Mouse (Mus musculus): ENCODE data around the gene Cep295. TPM values are rescaled to one million over a fixed set of nuclear protein-coding genes. Genes with fewer than 3 reads are reported as not detected.
"Not testable (repeated sequence)": the region's sequence is repeated elsewhere in the genome, so short reads cannot be mapped to it uniquely, and the experiment has no call there.

The Cep295 gene
- polyA plus RNA-seq, 1 experiment from 2014 or later = 14.3 TPM

DNA sequence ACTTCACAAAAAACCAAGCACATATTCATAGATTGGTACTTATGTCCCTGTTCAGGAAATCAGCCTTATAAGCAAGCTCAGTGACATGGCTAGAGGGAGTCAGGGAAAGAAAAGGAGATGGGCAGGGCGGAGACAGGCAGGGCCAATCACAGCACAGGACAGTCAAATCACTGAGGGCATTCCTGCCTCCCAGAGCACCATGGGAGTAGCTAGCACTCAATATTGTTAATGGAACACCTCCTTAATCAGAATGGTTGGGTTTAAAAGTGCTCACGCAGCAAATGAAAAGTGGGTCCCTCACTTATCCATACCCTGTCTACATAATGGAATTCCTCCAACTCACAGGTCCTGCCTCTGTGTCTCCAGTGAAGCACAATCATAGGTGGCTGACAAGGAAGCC, 54.7 kb downstream of the Cep295 start:
- no peak overlapping the region for H3K4me3 ChIP-seq
- H3K4me2 ChIP-seq = no peak overlapping the region
- H3K36me3 ChIP-seq = peaks cover 8% of the 10 kb centered on the region
- WGBS = 74% methylated on average over 2 of the region's 2 CpGs
- no peak overlapping the region for H3K27ac ChIP-seq
- no peak overlapping the region for H3K9ac ChIP-seq
- H3K9me3 ChIP-seq = no peaks in the 10 kb centered on the region
- ATAC-seq (ENCODE audit: low FRiP score) = no peak
- H3K27me3 ChIP-seq = no peaks in the 10 kb centered on the region
- H3K4me1 ChIP-seq (replicated peaks) = peaks cover 23% of the 10 kb centered on the region

DNA sequence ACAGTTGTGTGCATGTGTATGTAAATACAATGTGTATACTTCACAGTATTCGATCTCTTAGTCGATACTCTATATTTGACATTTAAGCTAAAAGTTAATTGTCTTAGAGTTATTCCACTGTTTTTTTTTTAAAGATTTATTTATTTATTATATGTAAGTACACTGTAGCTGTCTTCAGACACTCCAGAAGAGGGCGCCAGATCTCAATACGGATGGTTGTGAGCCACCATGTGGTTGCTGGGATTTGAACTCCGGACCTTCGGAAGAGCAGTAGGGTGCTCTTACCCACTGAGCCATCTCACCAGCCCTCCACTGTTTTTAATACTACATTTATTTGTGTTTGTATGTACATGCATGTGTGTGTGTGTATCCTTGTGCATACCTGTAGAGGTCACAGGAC, 55.6 kb downstream of the Cep295 start:
- H3K36me3 ChIP-seq; H3K27ac ChIP-seq; H3K27me3 ChIP-seq; ATAC-seq (ENCODE audit: low FRiP score); H3K9me3 ChIP-seq; H3K9ac ChIP-seq; H3K4me2 ChIP-seq; H3K4me3 ChIP-seq: not testable (repeated sequence)
- WGBS = 86% methylated on average over 6 of the region's 6 CpGs
- peaks cover 14% of the 10 kb centered on the region for H3K4me1 ChIP-seq (replicated peaks)

DNA sequence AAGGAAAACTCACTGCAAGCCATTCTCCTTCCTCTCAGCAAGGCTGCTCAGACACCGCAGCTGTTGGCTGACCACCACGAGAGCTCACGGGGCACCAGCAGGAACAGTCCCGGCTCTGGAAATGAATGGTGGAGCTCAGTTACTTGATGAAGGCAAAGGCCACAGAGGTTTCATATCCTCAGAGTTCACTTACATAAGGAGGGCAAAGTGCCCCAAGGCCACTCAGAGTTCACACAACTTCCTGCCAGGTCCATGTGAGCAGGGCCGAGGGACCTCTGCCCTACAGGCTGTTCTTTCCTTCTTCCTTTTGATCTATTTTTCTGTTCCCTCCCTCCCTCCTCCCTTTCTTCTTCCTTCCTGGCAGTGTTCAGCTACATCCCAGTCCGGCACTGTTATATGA, 56.2 kb downstream of the Cep295 start:
- Histone ChIP-seq H3K27me3 (no peaks in the 10 kb centered on the region), H3K36me3 (peaks cover 12% of the 10 kb centered on the region), H3K9ac (no peak overlapping the region), H3K4me1 (replicated peaks) (peaks cover 10% of the 10 kb centered on the region), H3K9me3 (no peaks in the 10 kb centered on the region), H3K4me2 (no peak overlapping the region), H3K4me3 (no peak overlapping the region), H3K27ac (no peak overlapping the region)
- 66% methylated on average over 6 of the region's 6 CpGs for WGBS
- no peak for ATAC-seq (ENCODE audit: low FRiP score)

DNA sequence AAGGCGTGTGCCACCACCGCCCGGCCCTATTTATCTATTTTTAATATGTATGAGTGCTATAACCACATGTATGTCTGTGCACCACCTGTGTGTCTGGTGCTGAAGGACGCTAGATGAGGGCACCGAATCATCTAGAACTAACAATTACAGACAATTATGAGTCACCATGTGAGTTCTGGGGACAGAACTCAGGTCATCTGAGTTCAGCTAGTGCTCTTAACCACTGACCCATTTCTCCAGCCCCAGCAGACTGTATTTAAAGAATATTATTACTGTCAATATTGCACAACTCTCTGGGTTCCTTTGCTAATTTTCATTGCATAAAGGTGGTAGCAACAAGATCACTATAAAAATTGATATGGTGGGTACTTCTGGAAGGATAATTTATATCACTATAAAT, 57.5 kb downstream of the Cep295 start:
- Histone ChIP-seq H3K4me2 (no peak overlapping the region), H3K36me3 (peaks cover 16% of the 10 kb centered on the region), H3K9ac (no peak overlapping the region), H3K9me3 (no peaks in the 10 kb centered on the region), H3K4me1 (replicated peaks) (peaks cover 3% of the 10 kb centered on the region), H3K27ac (no peak overlapping the region), H3K4me3 (no peak overlapping the region), H3K27me3 (no peaks in the 10 kb centered on the region)
- ATAC-seq (ENCODE audit: low FRiP score) = no peak
- 89% methylated on average over 5 of the region's 5 CpGs for WGBS

DNA sequence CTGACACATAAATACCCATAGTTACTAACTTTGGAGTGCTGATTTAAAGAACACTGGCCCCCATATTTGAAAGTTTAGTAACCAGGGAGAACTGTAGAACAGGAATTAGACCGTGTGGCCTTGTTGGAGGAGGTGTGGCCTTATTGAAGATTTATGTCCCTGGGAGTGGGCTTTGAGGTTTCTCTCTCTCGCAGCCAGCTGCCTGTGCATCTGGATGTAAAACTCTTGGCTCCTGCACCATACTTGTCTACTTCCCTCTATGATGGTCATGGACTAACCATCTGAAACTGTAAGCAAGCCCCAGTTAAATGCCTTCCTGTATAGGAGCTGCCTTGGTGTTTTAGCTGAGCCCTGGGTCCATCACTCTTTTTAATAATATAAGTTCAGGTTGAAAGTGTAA, 59.1 kb downstream of the Cep295 start:
- H3K4me3 ChIP-seq = no peak overlapping the region
- 72% methylated on average over 2 of the region's 2 CpGs for WGBS
- H3K36me3 ChIP-seq = peaks cover 17% of the 10 kb centered on the region
- no peak for ATAC-seq (ENCODE audit: low FRiP score)
- H3K27ac ChIP-seq = no peak overlapping the region
- no peak overlapping the region for H3K4me2 ChIP-seq
- no peak overlapping the region for H3K9ac ChIP-seq
- H3K9me3 ChIP-seq = no peaks in the 10 kb centered on the region
- H3K27me3 ChIP-seq = no peaks in the 10 kb centered on the region
- no peaks in the 10 kb centered on the region for H3K4me1 ChIP-seq (replicated peaks)

DNA sequence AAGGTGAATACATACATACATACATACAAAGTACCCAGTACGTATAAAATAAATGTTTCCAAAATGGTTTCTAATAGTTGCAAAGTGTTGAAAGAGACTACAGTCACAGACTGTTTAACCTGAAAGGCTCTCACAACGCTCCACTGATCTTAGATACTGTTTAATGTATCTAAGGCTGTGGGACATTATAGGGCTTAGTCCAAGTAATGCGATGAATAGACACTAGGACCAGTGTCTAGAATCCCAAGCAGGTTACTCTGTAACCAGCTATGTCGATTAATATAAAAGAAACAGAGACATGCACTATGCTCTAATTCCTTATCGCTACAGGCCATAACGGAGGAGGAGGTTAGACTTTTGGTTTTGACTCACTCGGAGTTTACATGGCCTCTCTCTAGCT, 60.5 kb downstream of the Cep295 start:
- Histone ChIP-seq H3K4me2 (no peak overlapping the region), H3K36me3 (peaks cover 19% of the 10 kb centered on the region), H3K9ac (no peak overlapping the region), H3K4me1 (replicated peaks) (no peaks in the 10 kb centered on the region), H3K4me3 (no peak overlapping the region), H3K9me3 (no peaks in the 10 kb centered on the region), H3K27me3 (no peaks in the 10 kb centered on the region), H3K27ac (no peak overlapping the region)
- no peak for ATAC-seq (ENCODE audit: low FRiP score)
- WGBS = 91% methylated on average over 7 of the region's 7 CpGs

DNA sequence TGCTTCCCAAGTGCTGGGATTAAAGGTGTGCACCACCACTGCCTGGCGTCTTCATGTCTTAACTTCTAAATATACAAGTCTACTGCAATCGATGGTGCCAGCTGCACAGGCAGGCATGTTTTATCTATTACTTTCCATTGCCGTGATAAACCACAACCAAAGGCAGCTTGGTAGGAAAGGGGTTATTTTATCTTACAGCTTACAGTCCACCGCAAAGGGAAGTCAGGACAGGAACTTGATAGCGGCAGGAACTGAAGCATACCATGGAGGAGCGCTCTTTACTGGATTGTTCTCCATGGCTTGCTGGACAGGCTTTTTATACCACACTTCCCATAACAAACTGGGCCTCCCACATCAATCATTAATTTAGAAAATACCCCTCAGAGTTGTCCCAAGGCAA, 68.3 kb downstream of the Cep295 start:
- WGBS = 90% methylated on average over 6 of the region's 6 CpGs
- Histone ChIP-seq H3K9me3 (no peaks in the 10 kb centered on the region), H3K27me3 (no peaks in the 10 kb centered on the region), H3K27ac (no peak overlapping the region), H3K4me1 (replicated peaks) (no peaks in the 10 kb centered on the region), H3K36me3 (peaks cover 45% of the 10 kb centered on the region), H3K9ac (no peak overlapping the region), H3K4me3 (no peak overlapping the region), H3K4me2 (no peak overlapping the region)
- ATAC-seq (ENCODE audit: low FRiP score) = no peak

DNA sequence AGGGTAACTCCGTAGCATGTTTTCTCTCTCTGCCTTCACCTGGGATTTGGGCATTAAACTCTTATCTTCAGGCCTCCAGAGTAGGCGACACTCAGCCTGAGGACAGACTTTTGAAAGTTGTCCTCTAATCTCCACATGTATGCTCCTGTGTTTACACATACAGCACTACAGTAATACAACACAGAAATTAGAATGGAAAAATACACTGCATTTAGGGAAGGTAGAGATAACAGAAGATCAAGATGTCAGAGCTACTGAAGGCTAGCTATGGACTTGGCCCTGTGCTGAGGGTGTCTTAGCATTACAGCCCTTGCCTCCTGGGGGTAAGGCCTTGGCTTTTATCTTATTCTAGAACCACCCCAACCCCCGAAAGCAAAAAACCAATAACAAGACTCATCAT, 69.2 kb downstream of the Cep295 start:
- ATAC-seq (ENCODE audit: low FRiP score) = no peak
- Histone ChIP-seq H3K27me3 (no peaks in the 10 kb centered on the region), H3K4me2 (no peak overlapping the region), H3K9ac (no peak overlapping the region), H3K4me3 (no peak overlapping the region), H3K9me3 (no peaks in the 10 kb centered on the region), H3K36me3 (peaks cover 46% of the 10 kb centered on the region), H3K4me1 (replicated peaks) (no peaks in the 10 kb centered on the region), H3K27ac (no peak overlapping the region)
- 92% methylated on average over 3 of the region's 3 CpGs for WGBS

DNA sequence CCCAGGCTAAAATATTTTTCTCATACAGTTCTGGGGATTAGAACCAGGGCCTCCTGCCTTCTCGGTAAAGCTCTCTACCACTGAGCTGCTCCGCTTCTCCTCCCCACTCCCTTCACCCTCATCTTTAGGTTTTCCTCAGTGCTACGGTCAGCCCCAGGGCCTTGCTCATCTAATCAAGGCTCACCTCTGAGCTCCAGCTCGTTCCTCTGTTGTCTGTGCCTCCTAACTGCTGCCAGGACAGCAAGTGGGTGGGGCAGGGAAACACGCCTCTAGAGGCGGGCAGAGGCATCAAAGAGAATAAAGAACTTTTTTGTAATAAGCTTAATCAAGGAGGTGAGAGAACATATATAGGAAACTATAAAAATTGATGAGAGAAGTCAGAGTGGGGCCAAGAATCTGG, 69.7 kb downstream of the Cep295 start:
- WGBS = 62% methylated on average over 6 of the region's 6 CpGs

DNA sequence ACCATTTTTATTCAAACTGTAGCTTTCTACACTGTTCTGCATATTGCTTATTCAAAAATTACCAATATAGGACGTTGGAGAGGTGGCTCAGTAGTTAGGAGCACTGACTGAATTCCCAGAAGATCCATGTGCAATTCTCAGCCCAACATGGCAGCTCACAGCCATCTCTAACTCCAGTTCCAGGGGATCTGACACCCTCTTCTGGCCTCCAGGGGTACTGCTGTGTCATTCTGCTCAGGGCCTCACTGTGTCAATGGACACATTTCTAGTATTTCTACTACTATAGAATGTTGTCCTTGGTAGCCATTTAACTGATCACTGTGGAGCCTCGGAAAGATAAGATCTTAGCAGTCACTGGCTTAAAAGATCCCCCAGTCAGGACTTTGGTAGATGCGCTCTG, 72.1 kb downstream of the Cep295 start:
- no peaks in the 10 kb centered on the region for H3K9me3 ChIP-seq
- no peak for ATAC-seq (ENCODE audit: low FRiP score)
- 79% methylated on average over 3 of the region's 3 CpGs for WGBS
- no peak overlapping the region for H3K4me2 ChIP-seq
- H3K4me3 ChIP-seq = no peak overlapping the region
- H3K27ac ChIP-seq = no peak overlapping the region
- H3K4me1 ChIP-seq (replicated peaks) = peaks cover 9% of the 10 kb centered on the region
- peaks cover 34% of the 10 kb centered on the region for H3K36me3 ChIP-seq
- H3K9ac ChIP-seq = no peak overlapping the region
- no peaks in the 10 kb centered on the region for H3K27me3 ChIP-seq

More for the DNA sequence above, 69.7 kb downstream of the Cep295 start:
- no peak for ATAC-seq (ENCODE audit: low FRiP score)
- H3K9me3 ChIP-seq = no peaks in the 10 kb centered on the region
- H3K27ac ChIP-seq = no peak overlapping the region
- no peak overlapping the region for H3K4me2 ChIP-seq
- no peak overlapping the region for H3K4me3 ChIP-seq
- H3K36me3 ChIP-seq = peaks cover 44% of the 10 kb centered on the region
- H3K4me1 ChIP-seq (replicated peaks) = no peaks in the 10 kb centered on the region
- no peak overlapping the region for H3K9ac ChIP-seq
- H3K27me3 ChIP-seq = no peaks in the 10 kb centered on the region

DNA sequence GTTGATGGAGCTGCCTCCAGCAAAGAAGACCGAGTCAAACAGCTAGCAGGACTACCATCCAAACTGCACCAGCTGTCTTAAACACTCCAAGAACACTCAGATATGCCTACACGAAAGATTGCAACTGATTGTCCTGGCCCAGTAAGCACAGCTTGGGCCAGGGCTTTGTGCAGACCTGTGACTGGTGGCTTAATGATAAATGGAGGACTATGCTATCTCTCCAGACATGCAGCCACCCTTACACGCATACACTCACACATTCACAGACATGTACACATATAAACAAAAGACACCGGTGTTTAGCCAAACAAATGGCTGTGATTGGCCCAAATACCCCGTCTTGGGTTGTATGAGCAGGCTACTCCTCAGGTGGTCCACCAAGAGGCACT, 77.1 kb downstream of the Cep295 start:
- Histone ChIP-seq H3K9me3 (no peaks in the 10 kb centered on the region), H3K4me1 (replicated peaks) (peaks cover 27% of the 10 kb centered on the region), H3K27me3 (no peaks in the 10 kb centered on the region), H3K27ac (peak overlapping the region; percentile 93), H3K4me3 (peak overlapping the region; percentile 95), H3K4me2 (peak overlapping the region; percentile 82), H3K36me3 (peaks cover 24% of the 10 kb centered on the region), H3K9ac (peak overlapping the region; percentile 97)
- WGBS = 53% methylated on average over 5 of the region's 5 CpGs
- peak; percentile 40 for ATAC-seq (ENCODE audit: low FRiP score)

DNA sequence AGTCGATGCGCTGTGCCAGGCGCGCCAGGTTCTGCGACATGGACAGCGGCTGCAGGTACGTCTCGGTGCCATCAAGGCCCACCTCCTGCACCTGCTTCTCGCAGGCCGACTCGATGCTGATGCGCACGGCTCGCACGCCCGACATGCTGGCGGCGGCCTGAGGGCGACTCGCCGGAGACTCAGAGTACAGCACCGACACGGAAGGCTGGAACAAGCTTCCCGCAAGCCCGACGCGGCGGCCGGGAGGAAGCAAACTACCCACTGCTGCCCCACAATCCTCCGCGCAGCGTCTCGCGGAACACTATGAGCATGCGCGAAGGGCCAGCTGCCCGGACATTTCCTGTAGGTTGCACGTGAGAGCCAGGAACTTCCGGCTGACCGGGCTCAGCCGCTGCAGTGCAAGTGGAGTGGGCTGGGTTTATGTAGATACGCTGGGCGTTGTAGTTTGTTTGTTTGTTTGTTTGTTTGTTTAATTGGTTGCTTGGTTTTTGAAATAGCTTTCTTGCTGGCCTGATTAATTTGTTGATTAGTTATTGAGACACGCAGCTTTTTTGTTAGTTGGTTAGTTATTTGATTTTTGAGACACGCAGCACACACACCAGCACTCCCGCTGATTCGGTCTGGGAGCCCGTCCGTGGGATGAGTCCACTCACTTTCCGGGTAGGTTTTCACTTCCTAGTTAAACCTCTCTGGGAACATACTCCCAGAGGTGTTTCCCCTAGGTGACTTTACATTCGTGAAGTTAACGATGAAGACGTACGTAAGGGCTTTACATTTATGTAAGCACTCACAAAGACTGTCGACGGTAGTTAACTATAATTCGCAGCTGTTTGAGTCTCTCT, 77.7 kb downstream of the Cep295 start, which contains the start of gene Med17:
Med17 (minus strand) TSS at position 283 of the 842 bp plus-strand sequence.
- Histone ChIP-seq H3K27ac (peak within 1 kb of the TSS; percentile 93), H3K9ac (peak within 1 kb of the TSS; percentile 97), H3K36me3 (peaks cover 26% of the 10 kb centered on the region), H3K27me3 (no peaks in the 10 kb centered on the region), H3K4me3 (peak within 1 kb of the TSS; percentile 95), H3K4me1 (replicated peaks) (peaks cover 27% of the 10 kb centered on the region), H3K4me2 (peak within 1 kb of the TSS; percentile 82), H3K9me3 (no peaks in the 10 kb centered on the region)
- ATAC-seq (ENCODE audit: low FRiP score) = peak; percentile 99
- WGBS = 1% methylated on average over 57 of the region's 57 CpGs

DNA sequence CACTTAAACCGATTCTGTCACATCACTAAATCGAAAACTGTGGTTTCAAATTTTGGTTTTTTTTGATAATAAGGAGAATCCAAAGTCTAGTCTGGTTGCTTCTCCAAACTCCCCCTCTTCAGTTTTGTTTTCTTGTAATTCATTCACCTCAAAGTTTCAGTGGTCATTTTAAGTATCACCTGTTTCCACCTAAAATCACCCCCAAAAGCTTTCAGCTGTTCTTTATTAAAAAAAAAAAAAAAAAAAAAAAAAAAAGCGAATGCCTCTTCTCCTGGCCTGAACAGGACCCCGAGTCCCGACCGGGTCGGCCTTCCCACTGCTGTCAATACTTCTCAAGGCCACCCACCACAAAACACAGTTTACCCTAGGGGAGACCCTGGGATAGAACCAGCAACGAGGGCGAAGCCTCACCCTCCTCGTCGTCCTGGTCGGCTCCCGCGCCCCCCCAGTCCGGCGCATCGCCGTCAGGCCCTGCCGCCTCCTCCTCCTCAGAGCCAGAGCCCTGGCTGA, 78.4 kb downstream of the Cep295 start:
- Histone ChIP-seq H3K27ac (peak overlapping the region; percentile 93), H3K4me2 (peak overlapping the region; percentile 82), H3K4me3 (peak overlapping the region; percentile 95), H3K36me3 (peaks cover 30% of the 10 kb centered on the region), H3K9ac (peak overlapping the region; percentile 97), H3K4me1 (replicated peaks) (peaks cover 27% of the 10 kb centered on the region), H3K27me3 (no peaks in the 10 kb centered on the region), H3K9me3 (no peaks in the 10 kb centered on the region)
- 10% methylated on average over 19 of the region's 19 CpGs for WGBS
- ATAC-seq (ENCODE audit: low FRiP score) = no peak
